In genomic region chr14:50352438-50352837, GRCm38 (mm10) we compare ENCODE assay signal across 9 mouse cellular contexts. TPM values are rescaled to one million over a fixed set of nuclear protein-coding genes. Genes with fewer than 3 reads are reported as not detected.
DNase-seq lines count a peak whose midpoint lies in the region; ATAC-seq lines count a peak whose summit lies in the region.
"Had no signal": no experiment of that assay in that cellular context is flagged by ENCODE, and none has a peak within 500 bp of the region (broad histone marks: within the 10 kb centered on the region; RNA-seq: fewer than 3 reads in every experiment).

No protein-coding gene starts in this region.

- H3K27me3 ChIP-seq in kidney, embryonic 15.5 days = no peaks in the 10 kb centered on the region
- H3K27me3 ChIP-seq: heart, embryonic 15.5 days had no signal

- no peak overlapping the region for H3K27ac ChIP-seq in kidney, embryonic 15.5 days
- H3K27ac ChIP-seq: heart, embryonic 15.5 days had no signal

- ATAC-seq in kidney, embryonic 15.5 days (replicated peaks; ENCODE audit: low FRiP score) = no peak
- ATAC-seq in hematopoietic stem cell, adult 5-6 weeks (replicated peaks in 1 of 2; ENCODE audit: insufficient read depth in 1 of 2, low FRiP score in 2 of 2, low TSS enrichment in 1 of 2, low read depth in 1 of 2, poor library complexity in 2 of 2, severe bottlenecking in 2 of 2) = peak; percentile 67 to 82
- ATAC-seq in inflammation-experienced regulatory T-cells, adult 6 months = no peak

- no peak overlapping the region for H3K4me2 ChIP-seq in kidney, embryonic 15.5 days
- H3K4me2 ChIP-seq: heart, embryonic 15.5 days had no signal

- H3K9ac ChIP-seq in kidney, embryonic 15.5 days = no peak overlapping the region
- H3K9ac ChIP-seq: heart, embryonic 15.5 days had no signal

- peak; percentile 2 for DNase-seq in kidney, adult 11 months
- DNase-seq in 416B (ENCODE audit: low read depth) = peak; percentile 66
- peak; percentile 24 for DNase-seq in Muller cell, postnatal 12 days (ENCODE audit: inconsistent ontology term)
- no peak for DNase-seq in frontal cortex, postnatal 10 days (ENCODE audit: low spot score in 2 of 2)
- DNase-seq in frontal cortex, postnatal 25 days (ENCODE audit: low spot score in 2 of 2) = no peak

- no peaks in the 10 kb centered on the region for H3K9me3 ChIP-seq in kidney, embryonic 15.5 days (replicated peaks)
- H3K9me3 ChIP-seq: heart, embryonic 15.5 days had no signal

- H3K4me3 ChIP-seq in kidney, embryonic 15.5 days (replicated peaks) = no peak overlapping the region
- H3K4me3 ChIP-seq: heart, embryonic 15.5 days had no signal

- no peaks in the 10 kb centered on the region for H3K36me3 ChIP-seq in kidney, embryonic 15.5 days
- H3K36me3 ChIP-seq: heart, embryonic 15.5 days had no signal

- WGBS in kidney, embryonic 15.5 days = 55% methylated on average over 3 of the region's 3 CpGs

- H3K4me1 ChIP-seq in kidney, embryonic 15.5 days = no peaks in the 10 kb centered on the region
- H3K4me1 ChIP-seq: heart, embryonic 15.5 days had no signal

RNA-seq across cellular contexts. Expression of gene Olfr735, which starts 3.8 kb away (rescaled TPM):
- polyA plus RNA-seq in kidney, embryonic 15.5 days (2015; fragmentation: Nextera tagmentation; extraction: Ambion mirVana) = not detected in 2 replicates
- not detected in 2 replicates for total RNA-seq in hematopoietic stem cell, adult 5-6 weeks (2017)
- not detected for polyA plus RNA-seq in inflammation-experienced regulatory T-cells, adult 6 months (2017; shearing (Covaris generic))
- polyA plus RNA-seq: heart, embryonic 15.5 days had no signal

RNA-seq across cellular contexts. Expression of gene Tlr11, which starts 5.3 kb away (rescaled TPM):
- not detected in 2 replicates for polyA plus RNA-seq in kidney, embryonic 15.5 days (2015; fragmentation: Nextera tagmentation; extraction: Ambion mirVana)
- total RNA-seq in hematopoietic stem cell, adult 5-6 weeks (2017) = not detected in 2 replicates
- polyA plus RNA-seq in inflammation-experienced regulatory T-cells, adult 6 months (2017; shearing (Covaris generic)) = under 1 TPM in 1 of 3 experiments, not detected in 2; 0.20 TPM
- polyA plus RNA-seq: heart, embryonic 15.5 days had no signal

RNA-seq across cellular contexts. Expression of gene Olfr734, which starts 25.9 kb away (rescaled TPM):
- not detected in 2 replicates for polyA plus RNA-seq in kidney, embryonic 15.5 days (2015; fragmentation: Nextera tagmentation; extraction: Ambion mirVana)
- total RNA-seq in hematopoietic stem cell, adult 5-6 weeks (2017) = not detected in 2 replicates
- not detected for polyA plus RNA-seq in inflammation-experienced regulatory T-cells, adult 6 months (2017; shearing (Covaris generic))
- polyA plus RNA-seq: heart, embryonic 15.5 days had no signal

RNA-seq across cellular contexts. Expression of gene Olfr736, which starts 28.5 kb away (rescaled TPM):
- not detected in 2 replicates for polyA plus RNA-seq in kidney, embryonic 15.5 days (2015; fragmentation: Nextera tagmentation; extraction: Ambion mirVana)
- total RNA-seq in hematopoietic stem cell, adult 5-6 weeks (2017) = not detected in 2 replicates
- not detected for polyA plus RNA-seq in inflammation-experienced regulatory T-cells, adult 6 months (2017; shearing (Covaris generic))
- polyA plus RNA-seq: heart, embryonic 15.5 days had no signal

RNA-seq across cellular contexts. Expression of gene Olfr733, which starts 51.1 kb away (rescaled TPM):
- not detected in 2 replicates for polyA plus RNA-seq in kidney, embryonic 15.5 days (2015; fragmentation: Nextera tagmentation; extraction: Ambion mirVana)
- not detected in 2 replicates for total RNA-seq in hematopoietic stem cell, adult 5-6 weeks (2017)
- not detected for polyA plus RNA-seq in inflammation-experienced regulatory T-cells, adult 6 months (2017; shearing (Covaris generic))
- polyA plus RNA-seq: heart, embryonic 15.5 days had no signal

Comparison
In these comparisons a context has a peak if more than half of its experiments do, and no peak if none do; other contexts are left out.
1. DNase-seq: peak in kidney, adult 11 months (single experiment), 416B (single experiment) and Muller cell, postnatal 12 days (single experiment); none in frontal cortex, postnatal 10 days (0 of 2) and frontal cortex, postnatal 25 days (0 of 2).
2. ATAC-seq: peak in hematopoietic stem cell, adult 5-6 weeks (2 of 2); none in kidney, embryonic 15.5 days (single experiment) and inflammation-experienced regulatory T-cells, adult 6 months (single experiment).